Mouse (Mus musculus): ENCODE measurements around the gene Zbtb20. TPM values are rescaled to one million over a fixed set of nuclear protein-coding genes. Genes with fewer than 3 reads are reported as not detected.

The Zbtb20 gene
- 93.1 TPM for total RNA-seq (2023)

DNA sequence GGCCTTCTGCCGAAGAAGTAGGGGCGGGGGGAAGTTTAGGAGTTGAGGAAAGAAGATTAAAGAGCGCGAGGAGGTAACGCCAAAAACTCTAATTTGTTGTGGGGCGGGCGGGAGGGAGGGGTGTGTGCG, at the start of gene Zbtb20:
TSS of gene Zbtb20 (plus strand) at position 30 of the 129 bp plus-strand sequence.

DNA sequence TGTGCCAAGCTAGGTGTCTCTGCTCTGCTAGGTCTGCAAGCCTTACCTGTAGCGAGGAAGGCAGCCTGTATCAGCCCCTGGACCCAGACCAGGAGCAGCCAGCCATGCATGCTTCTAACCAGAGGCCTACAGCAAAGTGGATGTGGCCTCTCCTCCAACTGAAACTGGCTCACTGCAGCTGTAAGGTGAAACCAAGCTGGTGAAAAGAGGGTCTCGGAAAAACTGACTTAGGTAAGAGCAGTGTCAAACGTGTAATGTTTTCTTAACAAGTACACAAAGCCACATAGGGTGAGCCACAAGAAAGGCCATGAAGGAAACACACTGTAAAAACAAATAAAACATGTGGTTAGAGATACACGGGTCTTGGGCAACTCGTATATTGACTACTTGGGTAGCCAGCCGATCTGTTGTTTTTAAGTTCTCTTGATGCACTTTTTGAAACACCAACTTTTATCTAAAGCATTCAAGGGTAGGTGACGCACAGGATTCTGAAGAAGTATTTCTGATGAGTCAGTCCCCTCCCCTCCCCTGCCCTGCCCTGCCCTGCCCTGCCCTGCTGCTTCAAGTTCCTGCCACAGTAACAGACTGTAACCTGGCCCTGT, 788.4 kb downstream of the Zbtb20 start, which contains the start of gene Tigit:
TSS of gene Tigit (minus strand) at position 169 of the 602 bp plus-strand sequence.

